Mouse (Mus musculus) MEL (cell line): ENCODE measurements at regions not wholly inside any gene's neighbourhood (a gene's known extent, or its start where the extent isn't known, plus 50 kb on each side); places are given as distances from the start of the nearest gene placed in this dataset.

Experiments used
- DNase-seq: peaks from one replicate; pipeline ENCODE4 v3.0.0; 2011; ENCODE audit warnings: low read depth, low spot score
- H3K27ac ChIP-seq: 2 replicates; pipeline ENCODE4 v1.5.1; 2012; ENCODE audit warnings: low read depth, mild to moderate bottlenecking, control low read depth, low read length, moderate library complexity; ENCODE audit not compliant: control insufficient read depth
- H3K27me3 ChIP-seq, 2 experiments: fragments of 150-350 bp in 1 of 2; sonication (generic) in 1 of 2; 2 replicates each; pipeline ENCODE4 v1.6.1; 2012; ENCODE audit warnings: low read length in 2 of 2, mild to moderate bottlenecking in 2 of 2, improper control_type of control experiment in 1 of 2, moderate library complexity in 1 of 2; ENCODE audit not compliant: insufficient read depth in 2 of 2, control insufficient read depth in 1 of 2
- H3K36me3 ChIP-seq, 2 experiments: 2 replicates each; pipeline ENCODE4 v1.6.1; 2012 to 2014; ENCODE audit warnings: low read length in 2 of 2, improper control_type of control experiment in 1 of 2, inconsistent platforms in 1 of 2, mild to moderate bottlenecking in 1 of 2; ENCODE audit not compliant: insufficient read depth in 2 of 2, control insufficient read depth in 1 of 2
- H3K4me1 ChIP-seq, 2 experiments: fragments of 150-350 bp in 1 of 2; sonication (generic) in 1 of 2; 2 replicates each; pipeline ENCODE4 v1.6.1; 2012; ENCODE audit warnings: low read length in 2 of 2, improper control_type of control experiment in 1 of 2, mild to moderate bottlenecking in 1 of 2; ENCODE audit not compliant: insufficient read depth in 2 of 2, control insufficient read depth in 1 of 2
- H3K4me3 ChIP-seq, 2 experiments: fragments of 150-350 bp in 1 of 2; sonication (generic) in 1 of 2; 2 replicates each; pipeline ENCODE4 v1.5.1; 2012; ENCODE audit warnings: low read depth in 2 of 2, low read length in 2 of 2, mild to moderate bottlenecking in 2 of 2, moderate library complexity in 2 of 2, control low read depth in 1 of 2, improper control_type of control experiment in 1 of 2; ENCODE audit not compliant: control insufficient read depth in 1 of 2, insufficient read depth in 1 of 2
- H3K79me2 ChIP-seq: 2 replicates; pipeline ENCODE4 v1.6.1; 2012; ENCODE audit warnings: mild to moderate bottlenecking, low read length, moderate library complexity; ENCODE audit not compliant: control insufficient read depth, poor library complexity, insufficient read depth
- H3K9ac ChIP-seq: 2 replicates; pipeline ENCODE4 v1.6.1; 2012; ENCODE audit warnings: low read depth, mild to moderate bottlenecking, control low read depth, low read length, moderate library complexity; ENCODE audit not compliant: control insufficient read depth, poor library complexity, severe bottlenecking
- H3K9me3 ChIP-seq: fragments of 150-350 bp; sonication (generic); replicated peaks from 2 replicates; pipeline ENCODE4 v1.6.1; 2012; ENCODE audit warnings: mild to moderate bottlenecking, low read length, improper control_type of control experiment, moderate library complexity; ENCODE audit not compliant: insufficient read depth
- BHLHE40 ChIP-seq: IDR thresholded peaks from 2 replicates; pipeline ENCODE4 v1.6.1; 2012; ENCODE audit warnings: low read depth, mild to moderate bottlenecking, inconsistent platforms, low read length, improper control_type of control experiment, borderline replicate concordance
- CTCF ChIP-seq, 3 experiments: IDR thresholded peaks in 2 of 3; conservative IDR thresholded peaks in 1 of 3; 2 replicates each; pipeline ENCODE4 v1.5.1; 2011 to 2012; ENCODE audit warnings: low read length in 3 of 3, low read depth in 2 of 3, mild to moderate bottlenecking in 2 of 3, improper control_type of control experiment in 1 of 3, inconsistent platforms in 1 of 3, mixed read lengths in 1 of 3, moderate library complexity in 1 of 3; ENCODE audit not compliant: control insufficient read depth in 1 of 3, insufficient read depth in 1 of 3, poor library complexity in 1 of 3, severe bottlenecking in 1 of 3
- MYB ChIP-seq: IDR thresholded peaks from 2 replicates; pipeline ENCODE4 v1.6.1; 2011; ENCODE audit warnings: mild to moderate bottlenecking, low read depth, low read length, improper control_type of control experiment
- RAD21 ChIP-seq: IDR thresholded peaks from 2 replicates; pipeline ENCODE4 v1.6.1; 2011; ENCODE audit warnings: mild to moderate bottlenecking, low read depth, low read length, improper control_type of control experiment
- SMC3 ChIP-seq: IDR thresholded peaks from 2 replicates; pipeline ENCODE4 v1.6.1; 2011; ENCODE audit warnings: low read depth, low read length, improper control_type of control experiment
- TBP ChIP-seq: IDR thresholded peaks from 2 replicates; pipeline ENCODE4 v1.8.0; 2011; ENCODE audit warnings: low read depth, low read length, improper control_type of control experiment
- ZC3H11A ChIP-seq: IDR thresholded peaks from 2 replicates; pipeline ENCODE4 v1.6.1; 2012; ENCODE audit warnings: low read depth, mild to moderate bottlenecking, inconsistent platforms, low read length, improper control_type of control experiment
- ZKSCAN1 ChIP-seq: IDR thresholded peaks from 2 replicates; pipeline ENCODE4 v1.6.1; 2012; ENCODE audit warnings: low read depth, mild to moderate bottlenecking, inconsistent platforms, low read length, improper control_type of control experiment, moderate library complexity

DNA sequence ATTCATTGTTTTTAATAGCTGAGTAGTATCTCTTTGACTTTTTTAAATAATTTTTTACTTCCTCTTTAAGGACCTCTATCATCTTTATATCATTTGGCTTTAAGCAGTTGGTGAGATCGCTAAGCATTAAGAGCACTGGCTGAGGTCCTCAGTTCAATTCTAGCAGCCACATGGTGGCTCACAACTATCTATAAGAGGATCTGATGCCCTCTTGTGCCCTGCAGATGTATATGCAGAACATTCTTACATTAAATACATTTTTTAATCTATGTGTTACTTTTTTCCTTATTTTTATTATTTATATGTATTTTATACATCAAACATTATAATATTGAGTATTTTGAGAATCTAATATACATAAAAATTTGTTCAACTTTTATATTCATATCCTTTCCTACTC lies 119.3 kb downstream of the Efhb start:
- no peaks in the 10 kb centered on the region for H3K36me3 ChIP-seq

DNA sequence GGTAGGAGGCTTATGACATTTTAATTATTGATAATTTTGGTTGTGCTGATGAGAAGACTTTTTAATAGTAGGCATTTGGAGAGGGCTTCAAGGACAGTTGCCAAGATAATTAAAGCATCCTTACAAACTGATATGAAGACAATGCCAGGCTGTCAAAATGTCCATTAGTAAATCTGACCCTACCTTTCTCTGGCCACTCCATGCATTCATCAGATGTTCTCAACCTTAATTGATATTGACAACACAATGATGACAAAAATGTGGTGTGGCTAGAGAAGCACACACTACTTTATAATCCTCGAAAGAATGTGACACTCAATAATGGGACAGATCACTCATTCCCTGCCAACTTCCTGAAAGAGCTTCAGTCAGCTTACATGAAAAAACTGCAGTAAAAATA lies 140.1 kb downstream of the Efhb start:
- H3K9ac ChIP-seq: no peak overlapping the region
- no peak for TF ChIP-seq ZKSCAN1
- no peaks in the 10 kb centered on the region for H3K9me3 ChIP-seq
- H3K79me2 ChIP-seq: no peaks in the 10 kb centered on the region
- no peaks in the 10 kb centered on the region for H3K27me3 ChIP-seq
- H3K36me3 ChIP-seq: no peaks in the 10 kb centered on the region
- H3K4me3 ChIP-seq: no peak overlapping the region
- H3K27ac ChIP-seq: no peak overlapping the region
- H3K4me1 ChIP-seq: no peaks in the 10 kb centered on the region
- DNase-seq: no peak

More for the DNA sequence above, 119.3 kb downstream of the Efhb start:
- peak; percentile 13 for DNase-seq
- Histone ChIP-seq H3K4me3 (no peak overlapping the region), H3K9me3 (no peaks in the 10 kb centered on the region), H3K79me2 (no peaks in the 10 kb centered on the region), H3K4me1 (no peaks in the 10 kb centered on the region), H3K27me3 (no peaks in the 10 kb centered on the region), H3K9ac (no peak overlapping the region), H3K27ac (no peak overlapping the region)
- TF ChIP-seq MYB (no peak), BHLHE40 (no peak), CTCF (IDR thresholded peaks at IDR 0.05 in 2 of 3, conservative IDR thresholded peaks at IDR 0.05 in 1 of 3; ENCODE audit: control insufficient read depth in 1 of 3, insufficient read depth in 1 of 3, low read depth in 2 of 3, low read length in 3 of 3, poor library complexity in 1 of 3, severe bottlenecking in 1 of 3) (peak in 1 of 3 experiments; percentile 33; a peak in 2 of 6 replicates), RAD21 (peak; percentile 5), TBP (no peak), SMC3 (peak; percentile 44), ZC3H11A (no peak)
- TF ChIP-seq, all 39 proteins: peak for 3
